ENCODE assay signal across 44 mouse cellular contexts in the genomic region with DNA sequence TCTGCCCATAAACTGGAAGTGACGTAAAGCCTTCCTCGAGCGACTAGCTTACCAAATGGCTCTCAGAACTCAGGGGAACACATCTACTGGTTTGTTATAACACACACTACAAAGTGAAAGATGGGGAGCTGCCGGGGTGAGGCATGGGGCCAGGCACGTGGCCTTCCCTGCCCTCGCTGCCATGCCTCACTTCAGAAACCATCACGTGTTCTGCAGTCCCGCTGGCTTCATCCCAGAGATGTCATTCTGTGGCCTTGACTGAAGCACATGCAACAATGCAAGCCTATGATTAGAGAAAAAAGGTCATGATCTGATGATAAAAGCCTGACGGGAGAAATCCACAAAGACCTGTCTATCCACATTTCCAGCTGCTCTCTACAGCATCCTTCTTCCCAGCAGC. TPM values are rescaled to one million over a fixed set of nuclear protein-coding genes. Genes with fewer than 3 reads are reported as not detected.
A peak's percentile ranks its signal among the peaks of the same experiment; 100 is the strongest.
DNase-seq lines count a peak whose midpoint lies in the region; TF ChIP-seq lines count a peak whose summit lies in the region.
"Had no signal": no experiment of that assay in that cellular context is flagged by ENCODE, and none has a peak within 500 bp of the region (broad histone marks: within the 10 kb centered on the region; RNA-seq: fewer than 3 reads in every experiment).

No protein-coding gene starts in this region.

- H3K9me3 ChIP-seq in CH12.LX (replicated peaks; ENCODE audit: low read length), result no peaks in the 10 kb centered on the region
- H3K9me3 ChIP-seq in midbrain, embryonic 10.5 days (replicated peaks), result no peaks in the 10 kb centered on the region
- H3K9me3 ChIP-seq: embryonic facial prominence, embryonic 13.5 days; forebrain, embryonic 10.5 days; forebrain, embryonic 15.5 days; G1E; hindbrain, embryonic 12.5 days; limb, embryonic 12.5 days; liver, embryonic 12.5 days; midbrain, embryonic 12.5 days; neural tube, embryonic 12.5 days had no signal

- no peak for TF ChIP-seq EP300 in CH12.LX (IDR thresholded peaks at IDR 0.05; ENCODE audit: low read length)

- TF ChIP-seq RAD21 in CH12.LX (IDR thresholded peaks at IDR 0.05; ENCODE audit: low read depth, low read length), result no peak

- in situ Hi-C loops in CH12.LX (cut with MboI; ENCODE audit: low pct_ligation_motif_present, low pct_unique_long_range_greater_than_20kb, low sequenced_read_pairs), result loop anchor here (25.0 kb wide), 1 partner anchor 109 kb away; a partner anchor contains a TSS

- H3K79me2 ChIP-seq in CH12.LX (replicated peaks; ENCODE audit: control insufficient read depth, extremely low read depth, insufficient read depth, poor library complexity, severe bottlenecking), result no peaks in the 10 kb centered on the region

- H3K4me3 ChIP-seq in CH12.LX (replicated peaks in 1 of 3; ENCODE audit: low read depth in 2 of 3, low read length in 2 of 3, poor library complexity in 1 of 3), result no peak overlapping the region
- H3K4me3 ChIP-seq in left cerebral cortex, adult 2 months, result no peak overlapping the region
- H3K4me3 ChIP-seq in midbrain, embryonic 10.5 days, result no peak overlapping the region
- H3K4me3 ChIP-seq: embryonic facial prominence, embryonic 13.5 days; forebrain, embryonic 10.5 days; forebrain, embryonic 15.5 days; hindbrain, embryonic 12.5 days; limb, embryonic 12.5 days; liver, embryonic 12.5 days; midbrain, embryonic 12.5 days; myocyte; neural tube, embryonic 12.5 days had no signal

- dilution Hi-C loops in CH12.LX (cut with MboI; ENCODE audit: extremely low pct_ligation_motif_present, extremely low pct_unique_long_range_greater_than_20kb, low sequenced_read_pairs), result no loop called here

- H3K27ac ChIP-seq in CH12.LX (ENCODE audit: insufficient read depth, low read depth), result no peak overlapping the region
- H3K27ac ChIP-seq in left cerebral cortex, adult 2 months, result no peak overlapping the region
- H3K27ac ChIP-seq in midbrain, embryonic 10.5 days (replicated peaks), result no peak overlapping the region
- H3K27ac ChIP-seq: embryonic facial prominence, embryonic 13.5 days; forebrain, embryonic 10.5 days; forebrain, embryonic 15.5 days; hindbrain, embryonic 12.5 days; limb, embryonic 12.5 days; liver, embryonic 12.5 days; midbrain, embryonic 12.5 days; neural tube, embryonic 12.5 days had no signal

- no peak for TF ChIP-seq CTCF in CH12.LX (conservative IDR thresholded peaks at IDR 0.05 in 1 of 2, IDR thresholded peaks at IDR 0.05 in 1 of 2; ENCODE audit: low read depth in 2 of 2, low read length in 2 of 2)
- TF ChIP-seq CTCF in left cerebral cortex, adult 2 months (IDR thresholded peaks at IDR 0.05), result no peak

- H3K4me1 ChIP-seq in CH12.LX (ENCODE audit: control insufficient read depth in 1 of 2, insufficient read depth in 2 of 2), result peaks cover 5 to 7% of the 10 kb centered on the region in 2 experiments
- H3K4me1 ChIP-seq in midbrain, embryonic 10.5 days, result no peaks in the 10 kb centered on the region
- H3K4me1 ChIP-seq: embryonic facial prominence, embryonic 13.5 days; forebrain, embryonic 10.5 days; forebrain, embryonic 15.5 days; hindbrain, embryonic 12.5 days; limb, embryonic 12.5 days; liver, embryonic 12.5 days; midbrain, embryonic 12.5 days; neural tube, embryonic 12.5 days had no signal

- no peak for TF ChIP-seq POLR2A in CH12.LX (IDR thresholded peaks at IDR 0.05; ENCODE audit: low read depth, low read length)

- H3K27me3 ChIP-seq in CH12.LX (replicated peaks), result no peaks in the 10 kb centered on the region
- no peaks in the 10 kb centered on the region for H3K27me3 ChIP-seq in midbrain, embryonic 10.5 days (ENCODE audit: low read depth, poor library complexity, severe bottlenecking)
- H3K27me3 ChIP-seq: embryonic facial prominence, embryonic 13.5 days; forebrain, embryonic 15.5 days; hindbrain, embryonic 12.5 days; limb, embryonic 12.5 days; midbrain, embryonic 12.5 days; neural tube, embryonic 12.5 days had no signal

- WGBS in midbrain, embryonic 10.5 days, result 86% methylated on average over 9 of the region's 9 CpGs

- DNase-seq in 3T3-L1 (ENCODE audit: low read depth, low spot score) (peak; percentile 1), CH12.LX (ENCODE audit: extremely low read depth) (no peak)
- DNase-seq in adrenal gland, adult 2 months, result peak; percentile 92
- peak; percentile 84 to 88 for DNase-seq in adrenal gland, postnatal 36 days
- no peak for DNase-seq in cerebellum, postnatal 4 days (ENCODE audit: low spot score in 2 of 2)
- DNase-seq in left cerebral cortex, adult 2 months (ENCODE audit: extremely low spot score in 1 of 2, low spot score in 2 of 2), result no peak
- DNase-seq in midbrain, embryonic 10.5 days (ENCODE audit: low spot score), result no peak
- DNase-seq: cerebellum, adult 11 months; cerebellum, adult 9-10 months; cerebellum, postnatal 36 days; gastrocnemius, postnatal 36 days; heart, adult 18-20 months; heart, postnatal 36 days; kidney, adult 9 months; kidney, postnatal 10 days; liver, postnatal 0 days; lung, postnatal 36 days; spleen, adult 18-20 months; thymus, postnatal 14 days had no signal

- intact Hi-C loops in left cerebral cortex, adult 2 months (cut with DNase I), result no loop called here

- H3K9ac ChIP-seq in CH12.LX (ENCODE audit: insufficient read depth, low read depth), result no peak overlapping the region
- H3K9ac ChIP-seq: embryonic facial prominence, embryonic 13.5 days; forebrain, embryonic 15.5 days; hindbrain, embryonic 12.5 days; limb, embryonic 12.5 days; liver, embryonic 12.5 days; liver, postnatal 0 days; midbrain, embryonic 12.5 days; neural tube, embryonic 12.5 days had no signal

- H3K4me2 ChIP-seq in CH12.LX (ENCODE audit: insufficient read depth, low read depth, poor library complexity, severe bottlenecking), result peak overlapping the region; percentile 44; the same call in 1 of the 2 replicates
- H3K4me2 ChIP-seq: embryonic facial prominence, embryonic 13.5 days; forebrain, embryonic 15.5 days; heart, embryonic 11.5 days; hindbrain, embryonic 12.5 days; limb, embryonic 12.5 days; liver, embryonic 12.5 days; midbrain, embryonic 12.5 days; neural tube, embryonic 12.5 days had no signal

- H3K36me3 ChIP-seq in CH12.LX (replicated peaks in 1 of 2; ENCODE audit: control insufficient read depth in 1 of 2, insufficient read depth in 1 of 2, low read length in 1 of 2), result no peaks in the 10 kb centered on the region
- no peaks in the 10 kb centered on the region for H3K36me3 ChIP-seq in midbrain, embryonic 10.5 days
- H3K36me3 ChIP-seq: embryonic facial prominence, embryonic 13.5 days; forebrain, embryonic 10.5 days; forebrain, embryonic 15.5 days; G1E; hindbrain, embryonic 12.5 days; limb, embryonic 12.5 days; liver, embryonic 12.5 days; midbrain, embryonic 12.5 days; neural tube, embryonic 12.5 days had no signal

TF ChIP-seq in CH12.LX, 34 proteins besides CTCF, POLR2A, EP300 and RAD21:
- TF ChIP-seq UBTF (IDR thresholded peaks at IDR 0.05; ENCODE audit: low read depth, low read length), result no peak
- no peak for TF ChIP-seq TCF12 (IDR thresholded peaks at IDR 0.05; ENCODE audit: low read depth, low read length)
- no peak for TF ChIP-seq CHD2 (IDR thresholded peaks at IDR 0.05; ENCODE audit: low read length)
- TF ChIP-seq POLR2AphosphoS2 (IDR thresholded peaks at IDR 0.05; ENCODE audit: low read depth, low read length), result no peak
- no peak for TF ChIP-seq SIN3A (IDR thresholded peaks at IDR 0.05; ENCODE audit: low read length)
TF ChIP-seq in CH12.LX: peak in this region for 0.

RNA-seq across cellular contexts. Expression of a gene that starts 12.9 kb away (rescaled TPM):
- total RNA-seq in CH12.LX (2012; rRNA removed), result 19.5 and 21.7 TPM in 2 replicates
- total RNA-seq in CH12.LX (2014; rRNA removed), result 26.2 and 32.3 TPM in 2 replicates
- polyA plus RNA-seq in CH12.LX (2012; ENCODE audit: insufficient read length, low read depth), result 29.9 and 32.0 TPM in 2 replicates
- 10 to 100 TPM; 31.0 to 33.4 TPM for total RNA-seq in adrenal gland, adult 2 months (2021)
- 48.8 and 99.4 TPM in 2 replicates for polyA plus RNA-seq in adrenal gland, adult 2 months (2012; rRNA removed)
- total RNA-seq in adrenal gland, postnatal 36 days (2021), result 10 to 100 TPM; 22.1 to 39.7 TPM
- 10 to 100 TPM; 28.8 to 35.2 TPM for total RNA-seq in left cerebral cortex, adult 2 months (2021)
- polyA plus RNA-seq in midbrain, embryonic 10.5 days (2016; fragmentation: Nextera tagmentation; extraction: Ambion mirVana), result 40.6 and 46.3 TPM in 2 replicates

RNA-seq across cellular contexts. Expression of a gene that starts 18.2 kb away (rescaled TPM):
- not detected in 2 replicates for total RNA-seq in CH12.LX (2012; rRNA removed)
- total RNA-seq in CH12.LX (2014; rRNA removed), result not detected in 2 replicates
- not detected in 2 replicates for polyA plus RNA-seq in CH12.LX (2012; ENCODE audit: insufficient read length, low read depth)
- not detected for total RNA-seq in adrenal gland, adult 2 months (2021)
- polyA plus RNA-seq in adrenal gland, adult 2 months (2012; rRNA removed), result not detected in 2 replicates
- not detected for total RNA-seq in adrenal gland, postnatal 36 days (2021)
- total RNA-seq in left cerebral cortex, adult 2 months (2021), result not detected
- not detected in 2 replicates for polyA plus RNA-seq in midbrain, embryonic 10.5 days (2016; fragmentation: Nextera tagmentation; extraction: Ambion mirVana)
- total RNA-seq: G1E; gastrocnemius, adult 18-20 months; gastrocnemius, postnatal 36 days; heart, adult 18-20 months; heart, postnatal 36 days; layer of hippocampus, postnatal 10 days; left cerebral cortex, adult 18-20 months; left cerebral cortex, postnatal 25 days; midbrain, postnatal 0 days had no signal
- polyA plus RNA-seq: activated CD4-positive, CD25-positive, alpha-beta regulatory T cell, adult 4 months; C2C12; embryonic facial prominence, embryonic 13.5 days; forebrain, embryonic 10.5 days; forebrain, embryonic 15.5 days; frontal cortex, adult 2 months; G1E; heart, embryonic 11.5 days; heart, embryonic 16.5 days; hindbrain, embryonic 12.5 days; intestine, postnatal 0 days; limb, embryonic 12.5 days; lung, embryonic 16.5 days; midbrain, embryonic 12.5 days; midbrain, postnatal 0 days; myocyte; neural tube, embryonic 12.5 days; urinary bladder, adult 2 months had no signal

RNA-seq across cellular contexts. Expression of a gene that starts 20.9 kb away (rescaled TPM):
- total RNA-seq in CH12.LX (2012; rRNA removed), result 0.42 TPM in 2 replicates
- total RNA-seq in CH12.LX (2014; rRNA removed), result 0.11 and 0.20 TPM in 2 replicates
- 0.44 and 0.49 TPM in 2 replicates for polyA plus RNA-seq in CH12.LX (2012; ENCODE audit: insufficient read length, low read depth)
- total RNA-seq in adrenal gland, adult 2 months (2021), result under 1 TPM; 0.45 to 0.58 TPM
- 0.48 and 0.61 TPM in 2 replicates for polyA plus RNA-seq in adrenal gland, adult 2 months (2012; rRNA removed)
- total RNA-seq in adrenal gland, postnatal 36 days (2021), result under 1 TPM; 0.33 to 0.99 TPM
- 10 to 100 TPM in 1 of 2 experiments, 1 to 10 TPM in 1; 6.3 to 10.0 TPM for total RNA-seq in left cerebral cortex, adult 2 months (2021)
- polyA plus RNA-seq in midbrain, embryonic 10.5 days (2016; fragmentation: Nextera tagmentation; extraction: Ambion mirVana), result 0.58 and 0.65 TPM in 2 replicates

RNA-seq across cellular contexts. Expression of a gene that starts 42.2 kb away (rescaled TPM):
- total RNA-seq in CH12.LX (2012; rRNA removed) (0.59 and 1.1 TPM in 2 replicates), CH12.LX (2014; rRNA removed) (0.43 and 0.50 TPM in 2 replicates)
- 0.74 and 1.0 TPM in 2 replicates for polyA plus RNA-seq in CH12.LX (2012; ENCODE audit: insufficient read length, low read depth)
- 100 to 1,000 TPM; 223 to 343 TPM for total RNA-seq in adrenal gland, adult 2 months (2021)
- polyA plus RNA-seq in adrenal gland, adult 2 months (2012; rRNA removed), result 390 and 417 TPM in 2 replicates
- 100 to 1,000 TPM; 233 to 255 TPM for total RNA-seq in adrenal gland, postnatal 36 days (2021)
- 100 to 1,000 TPM; 793 to 811 TPM for total RNA-seq in left cerebral cortex, adult 2 months (2021)
- 8.4 and 11.1 TPM in 2 replicates for polyA plus RNA-seq in midbrain, embryonic 10.5 days (2016; fragmentation: Nextera tagmentation; extraction: Ambion mirVana)

RNA-seq across cellular contexts. Expression of a gene that starts 46.5 kb away (rescaled TPM):
- total RNA-seq in CH12.LX (2012; rRNA removed), result not detected in 2 replicates
- not detected in 2 replicates for total RNA-seq in CH12.LX (2014; rRNA removed)
- polyA plus RNA-seq in CH12.LX (2012; ENCODE audit: insufficient read length, low read depth), result not detected in 2 replicates
- total RNA-seq in adrenal gland, adult 2 months (2021), result not detected
- not detected in 2 replicates for polyA plus RNA-seq in adrenal gland, adult 2 months (2012; rRNA removed)
- total RNA-seq in adrenal gland, postnatal 36 days (2021), result not detected
- not detected for total RNA-seq in left cerebral cortex, adult 2 months (2021)
- polyA plus RNA-seq in midbrain, embryonic 10.5 days (2016; fragmentation: Nextera tagmentation; extraction: Ambion mirVana), result not detected in 2 replicates
- total RNA-seq: G1E; gastrocnemius, postnatal 36 days; heart, adult 18-20 months; heart, postnatal 36 days; layer of hippocampus, postnatal 10 days; left cerebral cortex, adult 18-20 months; left cerebral cortex, postnatal 25 days; megakaryocyte, adult 5-6 weeks; midbrain, postnatal 0 days had no signal
- polyA plus RNA-seq: activated CD4-positive, CD25-positive, alpha-beta regulatory T cell, adult 4 months; C2C12; embryonic facial prominence, embryonic 13.5 days; forebrain, embryonic 10.5 days; forebrain, embryonic 15.5 days; frontal cortex, adult 2 months; G1E; heart, embryonic 11.5 days; heart, embryonic 16.5 days; hindbrain, embryonic 12.5 days; intestine, postnatal 0 days; limb, embryonic 12.5 days; liver, embryonic 12.5 days; liver, postnatal 0 days; lung, embryonic 16.5 days; midbrain, embryonic 12.5 days; midbrain, postnatal 0 days; myocyte; neural tube, embryonic 12.5 days; stomach, embryonic 16.5 days had no signal

Comparison
In these comparisons a context has a peak if more than half of its experiments do, and no peak if none do; other contexts are left out.
1. DNase-seq: peak in 3T3-L1 (single experiment), adrenal gland, adult 2 months (single experiment) and adrenal gland, postnatal 36 days (2 of 2); none in CH12.LX (single experiment), cerebellum, postnatal 4 days (0 of 2), left cerebral cortex, adult 2 months (0 of 2) and midbrain, embryonic 10.5 days (single experiment).